Mouse (Mus musculus) stomach, embryonic 16.5 days (tissue): Measurements from ENCODE around the gene Mknk1. TPM values are rescaled to one million over a fixed set of nuclear protein-coding genes. Genes with fewer than 3 reads are reported as not detected.

Source experiments
- ATAC-seq: fragments of 200-750 bp; cut with Nextera tagmentation; 2 replicates; pipeline ENCODE4 v1.8.0; 2017; ENCODE audit warnings: moderate number of reproducible peaks, moderate TSS enrichment; ENCODE audit not compliant: insufficient read depth, low FRiP score
- H3K27ac ChIP-seq: fragments of 300-500 bp; sonication (generic); 2 replicates; pipeline ENCODE4 v1.5.1; 2014; ENCODE audit warnings: low read length
- H3K27me3 ChIP-seq: fragments of 300-500 bp; sonication (generic); 2 replicates; pipeline ENCODE4 v1.6.1; 2014; ENCODE audit warnings: low read length, control low read depth, mixed read lengths; ENCODE audit not compliant: control insufficient read depth, insufficient read depth
- H3K36me3 ChIP-seq: fragments of 300-500 bp; sonication (generic); 2 replicates; pipeline ENCODE4 v1.6.1; 2014; ENCODE audit warnings: low read length; ENCODE audit not compliant: control insufficient read depth, insufficient read depth
- H3K4me1 ChIP-seq: fragments of 300-500 bp; sonication (generic); 2 replicates; pipeline ENCODE4 v1.6.1; 2014; ENCODE audit warnings: low read length, control low read depth, mixed read lengths; ENCODE audit not compliant: control insufficient read depth, insufficient read depth
- H3K4me2 ChIP-seq: fragments of 300-500 bp; sonication (generic); 2 replicates; pipeline ENCODE4 v1.6.1; 2014; ENCODE audit warnings: low read depth, low read length, mixed read lengths
- H3K4me3 ChIP-seq: fragments of 300-500 bp; sonication (generic); replicated peaks from 2 replicates; pipeline ENCODE4 v1.5.1; 2014; ENCODE audit warnings: mild to moderate bottlenecking, low read length
- H3K9ac ChIP-seq: fragments of 300-500 bp; sonication (generic); 2 replicates; pipeline ENCODE4 v1.6.1; 2014; ENCODE audit warnings: low read length
- H3K9me3 ChIP-seq: fragments of 300-500 bp; sonication (generic); replicated peaks from 2 replicates; pipeline ENCODE4 v1.6.1; 2016; ENCODE audit warnings: low read length, control low read depth; ENCODE audit not compliant: control insufficient read depth
- WGBS: fragments of 180-500 bp; shearing (Covaris S2); extraction: QIAGEN DNeasy Blood & Tissue Kit; methylation state at CpG from one replicate; pipeline ENCODE4 v1.1.7; 2014; 5-methylcytosine and 5-hydroxymethylcytosine counted together
- polyA plus RNA-seq: library from polyadenylated mRNA; unstranded; fragments of >200 nt; fragmentation: Nextera tagmentation; extraction: Ambion mirVana; gene quantifications from 2 replicates; pipeline ENCODE4 v1.2.1, GENCODE M21; 2015

Gene Mknk1
- polyA plus RNA-seq, 1 experiment from 2014 or later = 42.4 TPM

DNA sequence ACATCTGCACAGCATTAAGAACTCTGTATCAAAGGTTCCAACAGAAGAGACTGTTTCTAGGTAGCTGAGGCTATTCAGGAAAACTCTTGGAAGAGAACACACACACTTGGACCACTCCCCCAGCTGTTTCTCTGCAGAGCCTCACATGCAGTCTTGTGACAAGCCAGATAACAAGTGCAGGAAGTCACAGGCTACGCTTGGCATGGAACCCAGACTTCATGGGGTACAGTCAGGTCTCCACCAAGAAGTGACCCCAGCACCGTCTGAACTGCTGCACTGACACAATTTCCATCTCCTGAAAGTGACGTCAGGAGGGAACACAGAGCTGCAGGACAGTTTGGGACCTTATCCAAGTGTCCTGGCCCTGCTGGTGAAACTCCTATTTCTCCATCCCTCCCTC, 17.1 kb upstream of the Mknk1 start:
- H3K4me2 ChIP-seq = no peak overlapping the region
- no peaks in the 10 kb centered on the region for H3K9me3 ChIP-seq
- H3K4me1 ChIP-seq = no peaks in the 10 kb centered on the region
- H3K27ac ChIP-seq = no peak overlapping the region
- H3K36me3 ChIP-seq = no peaks in the 10 kb centered on the region
- H3K27me3 ChIP-seq = no peaks in the 10 kb centered on the region
- no peak overlapping the region for H3K4me3 ChIP-seq
- WGBS = 70% methylated on average over 3 of the region's 3 CpGs
- no peak for ATAC-seq
- H3K9ac ChIP-seq = no peak overlapping the region

DNA sequence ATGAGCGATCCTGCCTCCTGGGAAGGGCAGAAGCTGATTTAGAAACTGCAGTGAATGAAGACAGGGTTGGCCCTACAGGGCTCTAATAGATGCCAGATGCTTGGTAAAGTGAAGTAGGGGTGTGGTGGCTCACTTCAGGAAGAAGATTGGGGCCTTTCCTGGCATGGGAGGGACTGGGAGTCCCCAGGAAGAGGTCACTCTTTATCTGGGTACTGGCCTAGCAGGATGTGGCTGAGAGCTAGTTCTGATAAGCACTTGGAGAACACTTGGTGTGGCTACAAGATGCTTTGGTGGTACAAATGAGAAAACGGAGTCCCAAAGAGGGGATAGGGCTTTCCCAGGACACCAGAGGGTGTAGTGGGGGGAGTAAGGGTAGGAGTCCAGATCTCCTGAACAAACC, 14.8 kb upstream of the Mknk1 start:
- Histone ChIP-seq H3K4me3 (no peak overlapping the region), H3K27me3 (no peaks in the 10 kb centered on the region), H3K9me3 (no peaks in the 10 kb centered on the region), H3K4me1 (peaks cover 8% of the 10 kb centered on the region), H3K27ac (no peak overlapping the region), H3K36me3 (no peaks in the 10 kb centered on the region), H3K4me2 (no peak overlapping the region), H3K9ac (no peak overlapping the region)
- WGBS = 73% methylated on average over 2 of the region's 2 CpGs
- no peak for ATAC-seq

DNA sequence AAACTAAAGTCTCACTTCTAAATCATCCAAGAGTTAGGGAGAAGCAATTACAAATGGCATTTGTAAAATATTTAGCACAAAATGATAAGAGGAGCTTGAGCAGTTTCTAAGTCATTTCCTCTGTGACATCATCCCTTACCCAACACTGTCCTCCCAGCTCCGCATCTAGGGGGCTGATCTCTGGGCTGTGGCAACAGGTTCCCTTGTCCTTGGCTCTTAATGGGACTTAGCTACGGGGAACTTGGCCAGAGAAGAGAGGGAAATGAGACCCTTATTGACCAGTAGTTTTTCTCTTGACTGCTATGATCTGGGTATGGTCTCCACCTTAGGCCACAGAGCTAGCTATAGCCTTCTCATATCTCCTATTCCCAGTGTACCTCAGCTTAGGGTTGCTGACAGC, 13.7 kb upstream of the Mknk1 start:
- ATAC-seq = no peak
- H3K4me1 ChIP-seq = peaks cover 8% of the 10 kb centered on the region
- no peak overlapping the region for H3K27ac ChIP-seq
- H3K4me2 ChIP-seq = no peak overlapping the region
- no peak overlapping the region for H3K9ac ChIP-seq
- H3K27me3 ChIP-seq = no peaks in the 10 kb centered on the region
- H3K9me3 ChIP-seq = no peaks in the 10 kb centered on the region
- WGBS = 72% methylated on average over 2 of the region's 2 CpGs
- H3K36me3 ChIP-seq = no peaks in the 10 kb centered on the region
- no peak overlapping the region for H3K4me3 ChIP-seq

DNA sequence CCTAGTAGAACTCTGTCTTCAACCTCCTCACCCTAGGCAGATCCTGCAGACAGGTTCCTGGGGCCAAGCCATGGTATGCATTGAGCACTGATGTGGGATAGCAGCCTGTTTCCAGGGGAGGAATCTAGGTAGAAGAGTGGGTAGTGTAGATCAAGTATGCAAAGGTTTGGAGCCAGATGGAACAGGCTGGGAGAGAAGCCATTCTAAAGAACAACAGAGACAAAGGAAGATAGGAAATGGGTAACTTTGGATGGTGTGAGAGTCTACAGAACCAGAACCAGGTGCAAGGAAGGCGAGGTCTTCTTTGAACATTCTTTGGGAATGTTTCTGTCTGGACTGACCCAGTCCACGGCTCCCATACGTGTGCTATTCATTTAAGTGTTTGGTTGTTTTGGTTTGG, 11.9 kb upstream of the Mknk1 start:
- peaks cover 8% of the 10 kb centered on the region for H3K4me1 ChIP-seq
- H3K4me3 ChIP-seq = no peak overlapping the region
- 73% methylated on average over 3 of the region's 3 CpGs for WGBS
- peak overlapping the region; percentile 85 for H3K4me2 ChIP-seq
- H3K27me3 ChIP-seq = no peaks in the 10 kb centered on the region
- H3K27ac ChIP-seq = no peak overlapping the region
- H3K9ac ChIP-seq = no peak overlapping the region
- H3K36me3 ChIP-seq = no peaks in the 10 kb centered on the region; the same call in 1 of the 2 replicates
- ATAC-seq = no peak
- no peaks in the 10 kb centered on the region for H3K9me3 ChIP-seq

DNA sequence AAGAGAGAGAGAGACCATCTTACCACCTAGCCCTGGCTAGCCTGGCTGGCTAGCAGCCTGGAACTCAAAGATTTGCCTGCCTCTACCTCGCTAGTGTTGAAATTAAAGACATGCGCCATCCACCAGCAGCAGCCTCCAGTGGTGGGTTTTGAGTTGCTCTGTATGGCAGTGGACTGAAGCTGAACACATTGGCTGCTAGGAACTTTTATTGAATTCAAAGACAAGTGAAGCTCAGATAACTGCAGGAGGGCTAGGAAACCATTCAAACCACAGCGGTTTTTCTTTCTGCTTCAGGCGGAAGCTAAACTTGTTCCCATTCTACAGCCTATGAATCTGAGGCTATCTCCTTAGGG, 11.5 kb upstream of the Mknk1 start:
- no peaks in the 10 kb centered on the region; the same call in 1 of the 2 replicates for H3K36me3 ChIP-seq
- H3K4me3 ChIP-seq = peak overlapping the region; percentile 59
- H3K27me3 ChIP-seq = no peaks in the 10 kb centered on the region
- H3K9ac ChIP-seq = peak overlapping the region; percentile 72
- 4% methylated on average over 4 of the region's 4 CpGs for whole genome bisulfite sequencing
- peak overlapping the region; percentile 85 for H3K4me2 ChIP-seq
- peak overlapping the region; percentile 75 for H3K27ac ChIP-seq
- H3K4me1 ChIP-seq = peaks cover 8% of the 10 kb centered on the region
- H3K9me3 ChIP-seq = no peaks in the 10 kb centered on the region
- ATAC-seq = no peak

DNA sequence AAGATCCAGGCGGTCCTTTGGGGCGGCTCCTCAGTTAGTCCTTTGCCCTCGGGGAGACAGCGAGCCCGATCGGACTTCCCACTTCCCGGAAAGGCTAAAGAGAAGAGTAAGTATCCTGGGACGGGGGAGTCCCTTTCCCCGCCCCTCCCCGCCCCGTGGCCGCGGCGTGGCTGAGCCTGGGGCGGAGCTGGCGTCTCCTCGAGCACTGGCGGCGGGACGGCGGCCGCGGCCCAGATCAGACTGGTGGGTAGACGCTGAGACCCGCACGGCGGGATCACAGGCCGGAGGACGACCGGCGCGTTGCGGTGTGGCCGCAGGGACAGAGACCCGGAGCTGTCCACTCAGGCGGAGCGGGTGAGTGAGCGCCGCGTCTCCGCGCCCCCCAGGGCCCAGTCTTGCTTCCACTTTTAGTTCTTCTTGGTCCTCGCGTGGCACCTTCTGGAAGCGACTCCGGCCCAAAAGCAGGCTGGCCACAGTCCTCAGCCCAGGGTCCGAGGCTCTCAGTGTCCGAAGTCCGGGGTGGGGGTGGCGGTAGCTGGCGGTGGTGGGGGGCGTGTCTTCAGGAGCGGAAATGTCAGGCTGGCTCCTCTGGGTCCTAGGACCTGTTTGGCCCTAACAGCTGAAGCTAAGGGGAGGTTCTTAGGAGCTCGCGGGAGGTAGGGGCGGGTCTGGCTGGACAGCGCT, 11.0 kb upstream of the Mknk1 start, which contains the start of gene Mob3c:
Mob3c (plus strand) TSS at position 205 of the 684 bp plus-strand sequence.
- under 1% methylated on average over 57 of the region's 57 CpGs for WGBS
- Histone ChIP-seq H3K4me1 (peaks cover 8% of the 10 kb centered on the region), H3K27ac (peak within 1 kb of the TSS; percentile 75), H3K27me3 (no peaks in the 10 kb centered on the region), H3K9me3 (no peaks in the 10 kb centered on the region), H3K4me3 (peak within 1 kb of the TSS; percentile 59), H3K36me3 (no peaks in the 10 kb centered on the region; the same call in 1 of the 2 replicates), H3K4me2 (peak within 1 kb of the TSS; percentile 85), H3K9ac (peak within 1 kb of the TSS; percentile 72)
- ATAC-seq = peak; percentile 93

DNA sequence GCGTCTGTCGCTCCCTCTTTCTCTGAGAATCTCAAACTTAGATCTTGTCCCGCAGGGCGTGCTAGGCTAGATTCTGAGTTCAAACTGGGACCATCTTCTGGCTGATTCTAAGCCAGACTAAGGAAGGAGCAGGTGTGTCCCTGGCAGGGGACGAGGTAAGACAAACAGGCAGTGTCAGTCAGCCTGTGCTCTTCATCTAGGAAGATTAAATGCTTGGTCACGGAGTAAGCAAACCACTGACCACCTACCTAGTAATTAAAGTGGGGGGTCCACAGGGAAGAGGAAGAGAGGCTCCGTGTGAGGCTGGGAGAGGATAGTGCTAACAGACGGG, 10.5 kb upstream of the Mknk1 start:
- Histone ChIP-seq H3K4me3 (peak overlapping the region; percentile 59), H3K9ac (peak overlapping the region; percentile 72), H3K4me2 (peak overlapping the region; percentile 85), H3K27ac (peak overlapping the region; percentile 6; the same call in 1 of the 2 replicates), H3K4me1 (peaks cover 8% of the 10 kb centered on the region), H3K27me3 (no peaks in the 10 kb centered on the region), H3K9me3 (no peaks in the 10 kb centered on the region), H3K36me3 (no peaks in the 10 kb centered on the region; the same call in 1 of the 2 replicates)
- no peak for ATAC-seq
- 4% methylated on average over 8 of the region's 8 CpGs for WGBS

DNA sequence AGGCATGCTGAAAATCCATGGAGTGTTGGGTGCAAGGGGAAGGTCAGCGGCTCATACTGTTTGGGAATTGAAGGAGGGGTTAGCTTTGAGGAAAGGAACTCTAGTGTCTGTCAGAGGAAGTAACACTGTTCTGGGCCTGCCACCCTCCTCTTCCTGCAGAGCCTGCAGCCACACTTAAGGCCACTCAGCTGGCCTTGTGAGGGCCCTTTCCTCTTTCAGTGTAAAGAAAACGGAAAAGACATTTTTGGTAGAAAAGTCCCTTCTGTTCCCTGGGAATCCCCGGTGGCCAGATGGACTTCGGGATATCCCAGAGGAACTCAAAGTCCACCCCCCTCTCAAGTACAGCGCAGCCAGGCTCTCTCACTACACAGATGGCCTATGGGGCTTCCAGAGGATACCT, 8.5 kb upstream of the Mknk1 start:
- 77% methylated on average over 5 of the region's 5 CpGs for WGBS
- Histone ChIP-seq H3K4me3 (no peak overlapping the region), H3K36me3 (no peaks in the 10 kb centered on the region; the same call in 1 of the 2 replicates), H3K27ac (no peak overlapping the region), H3K4me1 (peaks cover 8% of the 10 kb centered on the region), H3K27me3 (no peaks in the 10 kb centered on the region), H3K9me3 (no peaks in the 10 kb centered on the region), H3K9ac (0 out of 2 replicates have a peak overlapping the region, but pooled peaks have one; percentile 19), H3K4me2 (no peak overlapping the region)
- no peak for ATAC-seq

DNA sequence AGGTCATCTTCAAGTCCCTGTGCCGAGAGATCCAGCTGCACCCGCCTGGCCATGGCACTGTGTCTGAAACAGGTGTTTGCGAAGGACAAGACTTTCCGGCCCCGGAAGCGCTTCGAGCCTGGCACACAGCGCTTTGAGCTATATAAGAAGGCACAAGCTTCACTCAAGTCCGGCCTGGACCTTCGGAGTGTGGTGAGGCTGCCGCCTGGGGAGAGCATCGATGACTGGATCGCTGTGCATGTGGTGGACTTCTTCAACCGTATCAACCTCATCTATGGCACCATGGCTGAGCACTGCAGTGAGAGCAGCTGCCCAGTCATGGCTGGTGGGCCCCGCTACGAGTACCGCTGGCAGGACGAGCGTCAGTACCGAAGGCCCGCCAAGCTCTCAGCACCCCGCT, 7.8 kb upstream of the Mknk1 start:
- peaks cover 8% of the 10 kb centered on the region for H3K4me1 ChIP-seq
- H3K9ac ChIP-seq = no peak overlapping the region
- no peak overlapping the region for H3K4me3 ChIP-seq
- no peak overlapping the region for H3K27ac ChIP-seq
- no peak for ATAC-seq
- no peaks in the 10 kb centered on the region for H3K27me3 ChIP-seq
- no peak overlapping the region for H3K4me2 ChIP-seq
- H3K36me3 ChIP-seq = no peaks in the 10 kb centered on the region; the same call in 1 of the 2 replicates
- WGBS = 93% methylated on average over 22 of the region's 22 CpGs
- H3K9me3 ChIP-seq = no peaks in the 10 kb centered on the region
